Mouse (Mus musculus) limb, embryonic 10.5 days (tissue): ENCODE data around the gene Ubash3a. TPM values are rescaled to one million over a fixed set of nuclear protein-coding genes. Genes with fewer than 3 reads are reported as not detected.

Experiments used
- DNase-seq: peaks from one replicate; pipeline ENCODE4 v3.0.0-alpha.2; 2017; ENCODE audit warnings: low spot score
- H3K27ac ChIP-seq: fragments of 300-500 bp; sonication (generic); 2 replicates; pipeline ENCODE4 v1.5.1; 2016; ENCODE audit warnings: mild to moderate bottlenecking
- H3K27me3 ChIP-seq: fragments of 300-500 bp; sonication (generic); 2 replicates; pipeline ENCODE4 v1.6.1; 2016; ENCODE audit warnings: low read depth, mild to moderate bottlenecking; ENCODE audit not compliant: poor library complexity, severe bottlenecking
- H3K36me3 ChIP-seq: fragments of 300-500 bp; sonication (generic); 2 replicates; pipeline ENCODE4 v1.6.1; 2016; ENCODE audit warnings: mild to moderate bottlenecking, moderate library complexity
- H3K4me1 ChIP-seq: fragments of 300-500 bp; sonication (generic); 2 replicates; pipeline ENCODE4 v1.6.1; 2016
- H3K4me3 ChIP-seq: fragments of 300-500 bp; sonication (generic); 2 replicates; pipeline ENCODE4 v1.5.1; 2016; ENCODE audit warnings: mild to moderate bottlenecking, moderate library complexity
- H3K9me3 ChIP-seq: fragments of 300-500 bp; sonication (generic); replicated peaks from 2 replicates; pipeline ENCODE4 v1.6.1; 2016; ENCODE audit warnings: mild to moderate bottlenecking
- WGBS: fragments of 180-500 bp; shearing (Covaris S2); methylation state at CpG from one replicate; pipeline ENCODE4 v1.1.7; 2016; 5-methylcytosine and 5-hydroxymethylcytosine counted together
- polyA plus RNA-seq: library from polyadenylated mRNA; unstranded; fragments of >200 nt; fragmentation: Nextera tagmentation; extraction: Ambion mirVana; gene quantifications from 2 replicates; pipeline ENCODE4 v1.2.1, GENCODE M21; 2016

The Ubash3a gene
- polyA plus RNA-seq, 1 experiment from 2014 or later, result 0.33 TPM

GRCm38 (mm10) chr17:31295892-31296781, 88.5 kb downstream of the Ubash3a start:
- peak overlapping the region; percentile 72 for H3K4me3 ChIP-seq
- H3K4me1 ChIP-seq, result peaks cover 33% of the 10 kb centered on the region
- no peaks in the 10 kb centered on the region for H3K36me3 ChIP-seq
- DNase-seq, result peak; percentile 74
- 1% methylated on average over 66 of the region's 68 CpGs for WGBS
- peaks cover 54% of the 10 kb centered on the region for H3K27me3 ChIP-seq
- peak overlapping the region; percentile 72 for H3K27ac ChIP-seq
- H3K9me3 ChIP-seq, result no peaks in the 10 kb centered on the region

Other genes starting within 250 kb of the Ubash3a start
- 4.1 and 5.0 TPM in 2 replicates for gene Abcg1, start 150.2 kb upstream of the Ubash3a start, polyA plus RNA-seq
- not detected in 2 replicates for gene Tff3, start 78.2 kb upstream of the Ubash3a start, polyA plus RNA-seq
- gene Tff2, start 63.6 kb upstream of the Ubash3a start, polyA plus RNA-seq, result not detected in 2 replicates
- gene Tff1, start 42.6 kb upstream of the Ubash3a start, polyA plus RNA-seq, result not detected in 2 replicates
- gene Tmprss3, start 8.9 kb upstream of the Ubash3a start, polyA plus RNA-seq, result not detected in 2 replicates
- 0.62 and 0.90 TPM in 2 replicates for gene Rsph1, start 69.5 kb downstream of the Ubash3a start, polyA plus RNA-seq
- 3.3 and 4.1 TPM in 2 replicates for gene Slc37a1, start 78.9 kb downstream of the Ubash3a start, polyA plus RNA-seq
- 20.4 and 27.2 TPM in 2 replicates for gene Pde9a, start 178.3 kb downstream of the Ubash3a start, polyA plus RNA-seq